Mouse (Mus musculus): ENCODE results near the gene Pde7b. TPM values are rescaled to one million over a fixed set of nuclear protein-coding genes. Genes with fewer than 3 reads are reported as not detected.
"Not testable (repeated sequence)": the region's sequence is repeated elsewhere in the genome, so short reads cannot be mapped to it uniquely, and the experiment has no call there.

The Pde7b gene
- polyA plus RNA-seq, 1 experiment from 2014 or later = 4.5 TPM

DNA sequence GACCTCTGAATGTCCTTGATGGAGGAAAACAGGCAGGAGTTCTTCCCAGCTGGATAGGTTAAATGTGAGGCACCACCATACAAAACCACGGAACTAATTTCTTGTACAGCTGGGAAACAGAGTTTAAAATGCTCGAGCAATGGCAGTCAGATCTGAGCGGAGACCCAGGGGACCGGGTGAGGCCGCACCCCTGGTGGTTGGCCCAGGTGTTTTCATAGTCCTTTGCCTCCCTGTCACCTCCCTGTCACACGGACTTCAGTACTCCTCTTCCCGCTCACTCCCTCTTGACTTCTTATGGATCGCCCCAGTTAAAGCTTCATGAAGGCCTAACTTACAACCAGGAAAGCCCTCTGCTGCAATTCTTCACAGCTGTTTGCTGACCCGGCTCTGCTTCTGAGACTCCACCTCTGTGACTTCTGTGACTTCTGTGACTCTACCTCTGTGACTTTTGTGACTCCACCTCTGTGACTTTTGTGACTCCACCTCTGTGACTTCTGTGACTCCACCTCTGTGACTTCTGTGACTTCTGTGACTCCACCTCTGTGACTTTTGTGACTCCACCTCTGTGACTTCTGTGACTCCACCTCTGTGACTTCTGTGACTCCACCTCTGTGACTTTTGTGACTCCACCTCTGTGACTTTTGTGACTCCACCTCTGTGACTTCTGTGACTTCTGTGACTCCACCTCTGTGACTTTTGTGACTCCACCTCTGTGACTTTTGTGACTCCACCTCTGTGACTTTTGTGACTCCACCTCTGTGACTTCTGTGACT is 206.9 kb downstream of the Pde7b start:
- not testable (repeated sequence) for H3K4me3 ChIP-seq (replicated peaks; ENCODE audit: low read length); H3K36me3 ChIP-seq (ENCODE audit: control insufficient read depth, insufficient read depth); ATAC-seq; H3K27ac ChIP-seq (ENCODE audit: low read length); H3K9me3 ChIP-seq (ENCODE audit: control insufficient read depth, low read length); H3K27me3 ChIP-seq (replicated peaks; ENCODE audit: control insufficient read depth, insufficient read depth, low read length); H3K4me2 ChIP-seq (ENCODE audit: low read length); H3K9ac ChIP-seq (replicated peaks; ENCODE audit: low read depth, low read length); H3K4me1 ChIP-seq (replicated peaks; ENCODE audit: control insufficient read depth, insufficient read depth, low read length)
- WGBS = 80% methylated on average over 9 of the region's 9 CpGs

DNA sequence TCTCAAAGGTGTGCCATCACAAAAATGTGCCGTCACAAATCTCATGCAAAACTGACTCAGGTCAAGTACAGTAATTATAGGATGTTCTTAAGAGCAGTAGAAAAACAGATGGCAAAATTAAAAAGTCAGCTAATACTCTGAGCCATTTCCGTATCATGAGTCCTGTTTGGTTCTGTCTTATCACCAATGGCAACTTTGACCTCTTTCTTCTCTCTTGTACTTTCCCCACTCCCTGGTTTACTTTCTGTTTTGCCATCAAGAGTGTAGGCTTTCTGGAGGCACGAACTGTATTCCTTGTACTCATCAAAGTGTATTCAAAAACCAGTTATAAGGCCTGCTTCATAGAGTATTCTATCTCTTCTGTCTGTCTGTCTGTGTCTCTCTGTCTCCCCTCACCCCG is 211.0 kb downstream of the Pde7b start:
- Histone ChIP-seq H3K9ac (replicated peaks; ENCODE audit: low read depth, low read length) (no peak overlapping the region), H3K4me1 (replicated peaks; ENCODE audit: control insufficient read depth, insufficient read depth, low read length) (no peaks in the 10 kb centered on the region), H3K4me3 (replicated peaks; ENCODE audit: low read length) (no peak overlapping the region), H3K27me3 (replicated peaks; ENCODE audit: control insufficient read depth, insufficient read depth, low read length) (no peaks in the 10 kb centered on the region), H3K36me3 (ENCODE audit: control insufficient read depth, insufficient read depth) (no peaks in the 10 kb centered on the region), H3K9me3 (ENCODE audit: control insufficient read depth, low read length) (no peaks in the 10 kb centered on the region), H3K27ac (ENCODE audit: low read length) (no peak overlapping the region), H3K4me2 (ENCODE audit: low read length) (no peak overlapping the region)
- WGBS = 81% methylated on average over 4 of the region's 4 CpGs
- ATAC-seq = no peak

DNA sequence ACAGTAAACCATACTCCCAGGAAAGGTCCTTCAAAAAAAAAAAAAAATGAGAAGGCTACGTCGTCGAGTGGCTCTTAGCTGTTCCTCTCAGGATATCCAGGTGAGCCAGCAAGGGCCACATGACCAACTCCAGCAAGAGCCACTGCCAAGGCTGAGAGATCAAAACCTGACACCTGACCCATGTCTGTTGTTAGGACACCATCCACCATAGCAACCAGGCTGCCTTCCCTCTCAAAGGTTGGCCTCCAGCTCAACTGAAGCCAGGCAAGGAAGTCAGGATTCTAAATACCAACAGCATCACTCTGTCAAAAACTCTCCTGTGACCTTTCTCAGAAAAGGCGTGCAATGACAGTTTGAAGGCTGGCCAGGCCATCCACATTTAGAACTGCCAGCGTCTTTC is 211.4 kb downstream of the Pde7b start:
- Histone ChIP-seq H3K4me2 (ENCODE audit: low read length) (no peak overlapping the region), H3K4me1 (replicated peaks; ENCODE audit: control insufficient read depth, insufficient read depth, low read length) (no peaks in the 10 kb centered on the region), H3K27ac (ENCODE audit: low read length) (no peak overlapping the region), H3K36me3 (ENCODE audit: control insufficient read depth, insufficient read depth) (no peaks in the 10 kb centered on the region), H3K9me3 (ENCODE audit: control insufficient read depth, low read length) (no peaks in the 10 kb centered on the region), H3K27me3 (replicated peaks; ENCODE audit: control insufficient read depth, insufficient read depth, low read length) (no peaks in the 10 kb centered on the region), H3K9ac (replicated peaks; ENCODE audit: low read depth, low read length) (no peak overlapping the region), H3K4me3 (replicated peaks; ENCODE audit: low read length) (no peak overlapping the region)
- no peak for ATAC-seq
- 97% methylated on average over 5 of the region's 5 CpGs for WGBS

DNA sequence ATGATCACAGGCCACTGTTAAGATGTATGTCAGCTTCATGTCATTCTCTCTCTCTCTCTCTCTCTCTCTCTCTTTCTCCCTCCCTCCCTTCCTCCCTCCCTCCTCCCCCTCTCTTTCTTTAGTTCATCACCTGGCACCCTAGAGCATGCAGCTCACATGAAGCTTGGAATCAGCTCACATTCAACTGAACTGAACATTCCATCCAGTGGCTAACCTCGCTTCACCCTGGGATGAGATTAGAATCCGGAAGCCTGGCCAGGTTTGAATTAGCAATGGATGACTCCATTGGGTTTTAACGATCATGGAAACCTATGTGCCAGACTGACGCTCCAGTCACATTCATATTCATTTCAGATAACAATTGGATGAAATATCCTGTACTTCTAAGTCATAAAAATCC is 215.1 kb downstream of the Pde7b start:
- H3K4me1 ChIP-seq (replicated peaks; ENCODE audit: control insufficient read depth, insufficient read depth, low read length) = no peaks in the 10 kb centered on the region
- no peak overlapping the region for H3K9ac ChIP-seq (replicated peaks; ENCODE audit: low read depth, low read length)
- no peak overlapping the region for H3K27ac ChIP-seq (ENCODE audit: low read length)
- no peak overlapping the region for H3K4me3 ChIP-seq (replicated peaks; ENCODE audit: low read length)
- no peak for ATAC-seq
- H3K4me2 ChIP-seq (ENCODE audit: low read length) = no peak overlapping the region
- WGBS = 80% methylated on average over 4 of the region's 4 CpGs
- H3K36me3 ChIP-seq (ENCODE audit: control insufficient read depth, insufficient read depth) = no peaks in the 10 kb centered on the region
- H3K27me3 ChIP-seq (replicated peaks; ENCODE audit: control insufficient read depth, insufficient read depth, low read length) = no peaks in the 10 kb centered on the region
- H3K9me3 ChIP-seq (ENCODE audit: control insufficient read depth, low read length) = no peaks in the 10 kb centered on the region

DNA sequence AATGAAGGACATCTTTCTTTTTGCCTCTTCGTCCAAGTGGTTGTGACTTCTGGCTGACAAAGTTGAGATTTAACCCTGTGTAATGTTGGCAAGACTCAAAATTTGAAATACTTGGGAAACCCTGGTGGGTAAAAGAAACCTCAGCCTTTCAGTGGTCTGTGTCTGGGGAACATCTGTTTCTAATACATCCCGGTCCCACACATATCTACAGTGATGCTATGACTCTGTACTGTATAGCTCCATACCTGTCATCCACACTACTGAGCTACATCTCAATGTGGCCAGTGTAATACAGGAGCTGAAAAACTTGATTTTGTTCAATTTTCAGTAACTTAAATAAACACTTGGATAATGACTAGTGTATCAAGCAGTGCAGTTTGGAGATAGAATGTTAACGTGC is 216.4 kb downstream of the Pde7b start:
- H3K36me3 ChIP-seq (ENCODE audit: control insufficient read depth, insufficient read depth) = no peaks in the 10 kb centered on the region
- WGBS = 95% methylated on average over 3 of the region's 3 CpGs

DNA sequence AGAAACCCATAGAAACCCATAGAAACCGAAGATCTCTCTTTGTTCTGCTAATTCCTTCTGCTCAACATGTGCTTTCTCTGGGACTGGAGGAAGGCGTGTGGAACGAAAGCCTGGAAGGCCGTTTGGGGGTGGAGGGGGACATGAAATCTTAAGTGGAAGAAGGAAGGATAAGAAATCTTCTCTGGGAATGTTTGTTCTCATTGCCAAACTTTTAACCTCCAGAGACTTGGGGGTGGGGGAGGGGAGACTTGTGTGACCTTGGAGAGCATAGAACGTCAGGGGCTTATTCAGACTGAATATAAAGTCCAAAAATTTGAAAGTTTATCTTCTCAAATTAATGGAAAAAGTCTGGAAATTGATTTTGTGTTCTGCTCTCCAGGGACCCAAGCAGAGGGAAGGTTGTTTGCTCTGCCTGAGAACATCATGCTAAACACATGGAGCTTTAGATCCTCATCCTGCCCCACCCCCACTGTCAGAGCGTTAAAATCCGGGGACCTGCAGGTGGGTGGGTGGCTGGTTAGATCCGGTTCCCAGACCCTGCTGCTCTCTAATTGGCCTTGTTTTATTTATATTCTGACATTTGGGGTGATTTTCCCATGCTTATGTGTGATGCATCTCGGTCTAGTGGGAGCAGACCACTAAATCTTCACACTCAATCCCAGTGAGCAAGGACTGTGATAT is 217.0 kb downstream of the Pde7b start:
- ATAC-seq = no peak
- H3K9ac ChIP-seq (replicated peaks; ENCODE audit: low read depth, low read length) = no peak overlapping the region
- no peak overlapping the region for H3K27ac ChIP-seq (ENCODE audit: low read length)
- 74% methylated on average over 9 of the region's 9 CpGs for WGBS
- no peak overlapping the region for H3K4me3 ChIP-seq (replicated peaks; ENCODE audit: low read length)
- H3K27me3 ChIP-seq (replicated peaks; ENCODE audit: control insufficient read depth, insufficient read depth, low read length) = no peaks in the 10 kb centered on the region
- no peak overlapping the region for H3K4me2 ChIP-seq (ENCODE audit: low read length)
- H3K36me3 ChIP-seq (ENCODE audit: control insufficient read depth, insufficient read depth) = no peaks in the 10 kb centered on the region
- H3K4me1 ChIP-seq (replicated peaks; ENCODE audit: control insufficient read depth, insufficient read depth, low read length) = no peaks in the 10 kb centered on the region
- H3K9me3 ChIP-seq (ENCODE audit: control insufficient read depth, low read length) = no peaks in the 10 kb centered on the region

More for the DNA sequence above, 216.4 kb downstream of the Pde7b start:
- Histone ChIP-seq H3K9ac (replicated peaks; ENCODE audit: low read depth, low read length) (no peak overlapping the region), H3K9me3 (ENCODE audit: control insufficient read depth, low read length) (no peaks in the 10 kb centered on the region), H3K4me2 (ENCODE audit: low read length) (no peak overlapping the region), H3K27me3 (replicated peaks; ENCODE audit: control insufficient read depth, insufficient read depth, low read length) (no peaks in the 10 kb centered on the region), H3K27ac (ENCODE audit: low read length) (no peak overlapping the region), H3K4me1 (replicated peaks; ENCODE audit: control insufficient read depth, insufficient read depth, low read length) (no peaks in the 10 kb centered on the region), H3K4me3 (replicated peaks; ENCODE audit: low read length) (no peak overlapping the region)
- no peak for ATAC-seq

DNA sequence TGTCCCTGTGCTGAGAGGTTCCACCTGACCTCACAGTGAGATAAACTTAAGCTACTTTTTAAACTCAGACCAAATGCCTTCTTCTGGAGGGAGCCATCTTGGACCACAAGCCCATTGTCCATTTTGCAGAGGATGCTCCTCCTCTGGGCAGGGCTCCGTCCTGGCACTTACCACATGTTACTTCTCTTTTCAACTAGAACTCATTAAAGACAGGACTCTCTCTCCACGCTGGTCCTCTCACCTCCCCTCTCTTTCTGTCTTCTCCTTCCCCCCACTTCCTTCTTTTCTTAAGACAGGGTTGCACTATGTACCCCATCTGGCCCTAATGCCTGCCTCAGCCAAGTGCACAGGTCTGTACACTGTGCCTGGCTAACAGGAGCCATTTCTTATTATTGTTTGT is 217.8 kb downstream of the Pde7b start:
- H3K9ac ChIP-seq (replicated peaks; ENCODE audit: low read depth, low read length) = no peak overlapping the region
- no peak for ATAC-seq
- 82% methylated on average over 2 of the region's 2 CpGs for WGBS
- H3K4me3 ChIP-seq (replicated peaks; ENCODE audit: low read length) = no peak overlapping the region
- no peaks in the 10 kb centered on the region for H3K4me1 ChIP-seq (replicated peaks; ENCODE audit: control insufficient read depth, insufficient read depth, low read length)
- H3K4me2 ChIP-seq (ENCODE audit: low read length) = no peak overlapping the region
- no peak overlapping the region for H3K27ac ChIP-seq (ENCODE audit: low read length)
- no peaks in the 10 kb centered on the region for H3K9me3 ChIP-seq (ENCODE audit: control insufficient read depth, low read length)
- no peaks in the 10 kb centered on the region for H3K27me3 ChIP-seq (replicated peaks; ENCODE audit: control insufficient read depth, insufficient read depth, low read length)
- H3K36me3 ChIP-seq (ENCODE audit: control insufficient read depth, insufficient read depth) = no peaks in the 10 kb centered on the region

DNA sequence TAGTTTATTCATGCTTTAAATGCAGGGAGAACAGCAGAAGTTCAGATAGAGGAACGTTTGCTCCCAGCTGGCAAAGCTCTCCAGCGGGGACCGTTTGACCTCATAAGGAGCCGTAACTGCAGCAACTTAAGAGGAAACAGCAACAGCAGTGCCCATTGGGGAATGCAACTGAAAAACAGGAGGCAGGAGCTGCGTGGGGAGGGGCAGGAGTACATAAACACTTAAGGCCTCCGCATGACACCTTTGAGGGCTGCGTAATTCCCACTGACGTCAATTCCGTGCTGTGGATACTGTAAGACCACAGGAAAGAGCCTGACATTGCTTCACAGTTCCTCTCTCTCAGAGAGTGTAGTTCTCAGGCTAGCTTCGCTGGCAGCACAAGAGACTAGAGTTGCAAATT is 219.4 kb downstream of the Pde7b start:
- Histone ChIP-seq H3K36me3 (ENCODE audit: control insufficient read depth, insufficient read depth) (no peaks in the 10 kb centered on the region), H3K27ac (ENCODE audit: low read length) (no peak overlapping the region), H3K4me2 (ENCODE audit: low read length) (no peak overlapping the region), H3K4me3 (replicated peaks; ENCODE audit: low read length) (no peak overlapping the region), H3K4me1 (replicated peaks; ENCODE audit: control insufficient read depth, insufficient read depth, low read length) (no peaks in the 10 kb centered on the region), H3K9me3 (ENCODE audit: control insufficient read depth, low read length) (no peaks in the 10 kb centered on the region), H3K27me3 (replicated peaks; ENCODE audit: control insufficient read depth, insufficient read depth, low read length) (no peaks in the 10 kb centered on the region), H3K9ac (replicated peaks; ENCODE audit: low read depth, low read length) (no peak overlapping the region)
- 86% methylated on average over 10 of the region's 10 CpGs for WGBS
- ATAC-seq = no peak

DNA sequence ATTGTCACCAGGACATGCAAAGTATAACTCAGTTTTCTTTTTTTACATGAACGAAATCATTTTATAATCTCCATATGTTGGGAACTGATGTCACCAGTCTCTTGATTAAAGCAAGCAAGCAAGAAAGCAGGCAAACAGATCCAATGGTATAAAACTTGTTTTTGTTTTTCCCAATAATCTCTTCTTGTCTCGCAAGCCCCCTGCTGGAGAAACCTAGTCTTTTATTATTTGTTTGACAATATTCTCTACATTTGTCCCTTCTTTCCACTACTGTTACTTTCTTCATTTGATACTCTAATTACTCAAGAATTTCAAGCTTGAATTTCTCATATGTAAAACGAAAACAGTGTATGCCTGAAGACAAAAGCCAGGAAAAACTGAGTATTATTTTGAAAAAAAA is 220.1 kb downstream of the Pde7b start:
- Histone ChIP-seq H3K9ac (replicated peaks; ENCODE audit: low read depth, low read length) (no peak overlapping the region), H3K4me2 (ENCODE audit: low read length) (no peak overlapping the region), H3K4me3 (replicated peaks; ENCODE audit: low read length) (no peak overlapping the region), H3K9me3 (ENCODE audit: control insufficient read depth, low read length) (no peaks in the 10 kb centered on the region), H3K36me3 (ENCODE audit: control insufficient read depth, insufficient read depth) (no peaks in the 10 kb centered on the region), H3K27me3 (replicated peaks; ENCODE audit: control insufficient read depth, insufficient read depth, low read length) (no peaks in the 10 kb centered on the region), H3K27ac (ENCODE audit: low read length) (no peak overlapping the region), H3K4me1 (replicated peaks; ENCODE audit: control insufficient read depth, insufficient read depth, low read length) (no peaks in the 10 kb centered on the region)
- 82% methylated on average over 3 of the region's 3 CpGs for WGBS
- ATAC-seq = no peak

Measured in forebrain, embryonic 16.5 days (tissue).